Mouse (Mus musculus): ENCODE results near the gene Guca2a. TPM values are rescaled to one million over a fixed set of nuclear protein-coding genes. Genes with fewer than 3 reads are reported as not detected.
A peak's percentile ranks its signal among the peaks of the same experiment; 100 is the strongest.
"Not testable (repeated sequence)": the region's sequence is repeated elsewhere in the genome, so short reads cannot be mapped to it uniquely, and the experiment has no call there.

Guca2a gene
- not detected in 2 replicates for total RNA-seq (2014; fragmentation: Nextera tagmentation)
- total RNA-seq (2017) = not detected in 2 replicates

- ATAC-seq (replicated peaks; ENCODE audit: poor library complexity, severe bottlenecking) = no peak
These were observed at the start of gene Guca2a for GRCm38 (mm10) chr4:119637176-119637845. Gene Guca2a, plus strand, starts transcription at chr4:119637704.

DNA sequence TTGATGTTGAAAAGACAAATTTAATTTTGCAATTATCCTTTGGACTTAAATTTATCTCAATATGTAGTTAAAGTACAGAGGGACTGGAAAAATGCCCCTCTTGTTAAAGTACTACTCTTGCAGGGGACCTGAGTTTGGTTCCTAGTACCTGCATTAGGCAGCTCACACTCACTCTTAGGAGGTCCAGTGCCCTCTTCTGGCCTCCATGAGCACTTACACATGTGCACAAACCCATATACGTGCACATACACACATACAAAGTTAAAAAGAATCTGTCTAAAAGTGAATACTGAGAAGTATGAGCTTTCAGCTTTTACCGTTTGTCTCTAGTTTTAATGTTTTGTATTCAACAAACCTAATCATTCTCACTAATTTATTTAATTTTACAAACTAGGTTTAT, 49.5 kb upstream of the Guca2a start:
- ATAC-seq (replicated peaks; ENCODE audit: poor library complexity, severe bottlenecking) = no peak

- ATAC-seq (replicated peaks; ENCODE audit: poor library complexity, severe bottlenecking) = no peak
These were observed 48.1 kb upstream of the Guca2a start for GRCm38 (mm10) chr4:119589423-119589822.

GRCm38 (mm10) chr4:119590027-119590426, 47.5 kb upstream of the Guca2a start:
- no peak for ATAC-seq (replicated peaks; ENCODE audit: poor library complexity, severe bottlenecking)

- ATAC-seq (replicated peaks; ENCODE audit: poor library complexity, severe bottlenecking) = no peak
These were observed 45.0 kb upstream of the Guca2a start for GRCm38 (mm10) chr4:119592479-119592878.

- ATAC-seq (replicated peaks; ENCODE audit: poor library complexity, severe bottlenecking) = no peak
These were observed 43.2 kb upstream of the Guca2a start for GRCm38 (mm10) chr4:119594331-119594730.

DNA sequence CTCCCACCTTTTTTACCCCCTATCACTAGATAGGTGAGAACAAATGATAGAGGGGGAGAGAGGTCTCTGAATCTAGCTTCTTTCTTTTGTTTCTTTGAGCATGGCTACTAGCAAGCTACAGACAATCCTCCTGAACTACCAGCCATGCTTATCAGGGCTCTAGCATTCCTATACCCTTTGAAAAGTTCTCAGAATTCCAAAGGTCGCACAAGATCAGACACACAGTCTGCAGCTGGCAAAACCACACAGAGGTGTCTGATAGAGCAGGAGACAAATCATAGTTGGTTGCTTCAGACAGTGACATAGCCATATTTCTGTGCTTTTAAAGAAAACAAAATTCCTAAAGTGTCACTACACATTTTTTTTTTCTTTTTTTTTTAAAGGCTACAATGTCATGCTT, 37.9 kb upstream of the Guca2a start:
- ATAC-seq (replicated peaks; ENCODE audit: poor library complexity, severe bottlenecking) = no peak

DNA sequence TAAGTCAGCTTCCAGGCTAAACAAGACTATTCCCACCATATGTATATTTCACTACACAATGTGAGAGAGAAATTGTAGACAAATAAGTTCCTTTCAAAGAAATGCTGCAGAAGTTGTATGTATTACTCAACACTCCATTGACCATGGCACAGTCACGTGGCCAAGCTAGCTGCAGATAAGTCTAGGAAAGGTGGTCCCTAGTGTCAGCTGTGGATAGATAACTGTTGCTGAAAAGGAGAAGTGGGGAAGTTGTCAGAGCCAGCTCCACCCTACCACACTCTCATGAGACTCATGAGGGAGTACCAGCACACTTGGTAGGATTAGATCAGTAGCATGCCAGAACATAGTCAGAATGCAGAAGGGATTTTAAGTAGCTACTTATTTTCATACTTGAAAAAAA, 28.0 kb upstream of the Guca2a start:
- ATAC-seq (replicated peaks; ENCODE audit: poor library complexity, severe bottlenecking) = peak; percentile 97

DNA sequence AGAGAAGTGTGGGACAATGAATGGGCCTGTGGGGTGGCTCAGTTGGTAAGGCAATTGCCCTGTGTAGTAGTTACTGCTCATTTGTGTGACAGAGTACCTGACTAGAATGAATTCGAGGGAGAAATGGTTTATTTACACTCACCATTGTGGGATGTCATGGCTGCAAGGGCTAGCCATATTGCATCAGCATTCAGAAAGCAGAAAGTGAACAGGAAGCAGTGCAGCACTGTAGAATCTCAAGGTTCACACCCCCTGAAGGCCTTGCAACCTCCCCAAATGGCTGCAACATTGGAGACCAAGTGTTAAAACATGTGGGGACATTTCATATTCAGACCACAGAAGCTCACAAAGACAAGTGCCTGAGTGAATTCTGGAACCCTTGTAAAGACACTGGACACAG, 23.4 kb upstream of the Guca2a start:
- peak; percentile 71 for ATAC-seq (replicated peaks; ENCODE audit: poor library complexity, severe bottlenecking)

- ATAC-seq (replicated peaks; ENCODE audit: poor library complexity, severe bottlenecking) = no peak
These were observed 22.8 kb upstream of the Guca2a start for GRCm38 (mm10) chr4:119614724-119615123.

- no peak for ATAC-seq (replicated peaks; ENCODE audit: poor library complexity, severe bottlenecking)
These were observed 11.3 kb upstream of the Guca2a start for GRCm38 (mm10) chr4:119626081-119626645.

GRCm38 (mm10) chr4:119626876-119627275, 10.6 kb upstream of the Guca2a start:
- no peak for ATAC-seq (replicated peaks; ENCODE audit: poor library complexity, severe bottlenecking)

DNA sequence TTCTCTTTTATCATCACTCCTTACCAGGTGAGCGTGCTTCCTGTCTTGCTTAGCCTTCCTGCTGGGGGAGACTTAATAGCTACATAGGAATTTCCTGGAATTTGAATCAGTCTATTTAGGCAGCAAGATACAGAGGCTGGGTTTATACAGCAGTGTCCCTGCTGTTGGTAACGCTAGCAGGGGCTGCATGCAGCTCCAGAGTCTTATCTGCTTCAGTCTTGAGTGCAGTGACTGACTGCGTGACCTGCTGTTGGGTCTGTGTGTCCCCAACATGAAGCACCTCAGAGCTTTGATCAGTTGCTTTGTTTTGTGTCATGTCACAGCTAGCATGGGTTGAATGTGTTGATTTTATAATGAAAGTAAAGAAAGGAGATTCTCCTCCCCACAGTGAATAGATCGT, 10.2 kb upstream of the Guca2a start:
- no peak for ATAC-seq (replicated peaks; ENCODE audit: poor library complexity, severe bottlenecking)

DNA sequence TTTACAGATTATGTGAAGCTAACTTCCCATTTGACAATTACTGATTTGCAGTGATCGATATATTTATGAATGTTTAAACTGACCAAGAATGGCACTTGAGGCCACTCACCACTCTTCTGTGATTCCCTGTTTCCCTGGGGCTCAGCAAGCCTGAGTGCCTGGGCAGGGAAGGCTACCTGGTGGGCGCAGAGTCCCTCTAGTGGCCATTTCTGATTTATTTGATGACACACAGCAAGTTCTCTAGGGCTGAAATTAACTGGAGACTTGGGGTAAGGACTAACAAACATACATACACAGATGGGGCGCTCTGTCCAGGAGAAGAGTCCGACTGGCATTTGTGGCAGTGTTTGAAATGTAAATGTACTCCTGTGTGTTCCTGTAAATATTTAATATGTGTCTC, 9.1 kb upstream of the Guca2a start:
- ATAC-seq (replicated peaks; ENCODE audit: poor library complexity, severe bottlenecking) = not testable (repeated sequence)

DNA sequence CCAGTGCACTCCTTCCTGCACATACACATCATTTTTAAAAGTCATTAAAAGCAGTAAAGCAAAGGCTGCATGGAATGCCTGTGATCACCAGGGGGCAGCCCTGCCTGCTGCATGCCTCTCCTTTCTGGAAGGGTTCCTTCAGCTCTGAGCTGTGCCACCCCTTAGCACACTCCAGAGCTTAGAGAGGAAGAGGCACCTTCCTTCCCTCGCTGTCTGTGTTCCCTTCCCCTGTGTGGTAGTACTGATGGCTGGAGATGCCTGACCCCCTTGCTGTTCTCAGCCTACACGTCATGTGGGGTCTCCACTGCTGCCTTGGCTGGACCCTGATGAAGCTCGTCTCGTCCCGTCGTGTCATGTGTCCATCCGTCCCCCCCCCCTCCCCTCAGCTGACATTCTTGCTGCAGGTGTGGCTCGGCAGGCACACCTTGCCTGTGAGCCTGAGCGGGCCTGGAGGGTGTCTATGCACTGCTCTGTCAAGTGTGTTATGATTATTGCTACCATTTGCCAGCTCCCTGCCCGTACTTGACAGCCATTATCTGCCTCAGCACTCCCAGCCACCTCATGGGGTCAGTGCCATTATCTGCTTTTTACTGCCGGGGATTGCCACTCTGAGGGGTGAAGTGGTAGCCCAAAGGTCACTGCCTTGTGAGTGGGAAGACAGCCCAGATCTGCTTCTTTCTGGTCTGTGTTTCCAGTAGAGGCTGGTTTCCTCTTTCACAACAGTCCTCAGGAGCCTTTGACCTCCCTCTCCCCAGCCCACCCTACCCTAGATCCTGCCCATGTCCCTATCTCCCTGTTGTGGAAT, 6.2 kb upstream of the Guca2a start:
- ATAC-seq (replicated peaks; ENCODE audit: poor library complexity, severe bottlenecking) = peak; percentile 55; the same call in 1 of the 2 replicates

GRCm38 (mm10) chr4:119632721-119633120, 4.8 kb upstream of the Guca2a start:
- no peak for ATAC-seq (replicated peaks; ENCODE audit: poor library complexity, severe bottlenecking)

DNA sequence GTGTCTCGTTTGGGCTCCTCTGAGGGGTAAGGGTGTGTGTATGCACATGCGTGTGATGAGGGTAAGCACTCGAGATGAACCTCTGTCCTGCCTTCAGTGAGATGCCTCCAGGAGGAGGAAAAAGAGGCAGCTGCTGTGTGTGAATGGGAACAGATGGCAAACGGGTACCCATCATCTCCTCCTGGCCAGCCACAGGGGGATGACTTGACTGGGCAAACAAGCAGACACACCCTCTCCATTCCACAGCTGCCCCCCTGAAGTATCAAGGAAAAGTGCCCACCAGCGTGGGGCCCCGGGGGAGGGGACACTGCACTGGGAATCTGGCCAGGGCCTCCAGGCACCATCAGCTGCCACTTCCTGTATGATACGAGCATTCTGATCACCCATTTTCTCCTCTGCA, 4.2 kb upstream of the Guca2a start:
- ATAC-seq (replicated peaks; ENCODE audit: poor library complexity, severe bottlenecking) = no peak

DNA sequence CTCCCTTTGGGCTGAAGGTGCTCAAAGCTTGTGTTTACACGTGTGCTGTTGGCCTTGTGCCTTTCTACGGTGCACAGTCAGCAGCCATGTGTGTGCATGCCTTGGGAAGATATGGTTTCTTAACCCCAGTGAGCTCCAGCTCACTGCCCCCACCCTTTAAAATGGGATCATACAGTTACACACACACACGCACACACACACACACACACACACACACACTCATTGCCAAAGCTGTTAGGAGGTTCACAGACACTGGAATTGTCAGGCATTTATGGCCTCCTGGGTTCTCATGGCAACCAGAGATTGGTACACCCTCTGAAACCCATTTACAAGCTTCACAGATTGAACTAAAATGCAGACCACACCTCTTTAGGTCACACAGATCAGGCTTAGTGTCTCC, 3.6 kb upstream of the Guca2a start:
- ATAC-seq (replicated peaks; ENCODE audit: poor library complexity, severe bottlenecking) = no peak

GRCm38 (mm10) chr4:119634908-119635660, 2.4 kb upstream of the Guca2a start:
- ATAC-seq (replicated peaks; ENCODE audit: poor library complexity, severe bottlenecking) = no peak

DNA sequence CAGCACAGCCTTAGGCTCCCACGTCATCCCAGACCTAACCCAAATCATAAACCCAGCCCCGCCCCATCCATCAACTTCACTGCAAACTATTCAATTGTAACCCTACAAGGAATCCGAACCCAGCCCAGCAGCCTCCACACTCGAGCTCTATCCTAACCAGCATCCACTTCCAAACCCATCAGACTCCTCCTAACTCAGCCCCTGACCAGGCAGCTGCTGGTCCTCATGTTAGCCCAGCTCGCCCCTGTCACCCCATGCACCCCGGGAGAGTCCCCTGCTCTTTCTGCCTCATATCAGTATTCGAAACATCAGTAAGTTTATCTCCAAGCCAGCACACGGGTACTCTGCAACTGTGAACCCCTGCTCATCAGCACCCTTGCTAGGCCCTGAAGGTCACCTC, 1.8 kb upstream of the Guca2a start:
- ATAC-seq (replicated peaks; ENCODE audit: poor library complexity, severe bottlenecking) = no peak

DNA sequence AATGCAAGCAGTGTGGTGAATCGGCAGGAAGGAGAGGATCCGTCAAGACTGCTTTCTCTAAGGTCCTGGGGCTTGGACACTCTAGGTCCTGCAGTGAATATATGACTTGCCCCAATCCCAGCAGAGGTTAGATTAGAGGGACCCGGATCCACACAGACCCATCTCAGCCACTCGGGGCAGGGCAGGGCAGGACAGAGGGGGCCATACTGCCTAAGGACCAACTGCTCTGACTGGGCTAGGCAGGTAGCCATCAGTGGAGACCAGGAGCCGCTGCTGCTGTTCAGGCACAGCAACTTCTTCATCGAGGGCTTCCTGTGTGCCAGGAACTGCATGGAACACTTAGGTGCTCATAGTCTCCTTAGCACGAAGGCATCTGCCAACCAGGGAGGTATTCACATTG, 773 bp upstream of the Guca2a start:
- no peak for ATAC-seq (replicated peaks; ENCODE audit: poor library complexity, severe bottlenecking)

Data from granulocyte monocyte progenitor cell, adult 5-6 weeks (primary cell).